Mouse (Mus musculus) megakaryocyte, embryonic 14.5 days (primary cell): ENCODE results near the gene Gm21985. TPM values are rescaled to one million over a fixed set of nuclear protein-coding genes. Genes with fewer than 3 reads are reported as not detected.

Experiments
- H3K27me3 ChIP-seq: replicated peaks from 2 replicates; pipeline ENCODE3; 2012; ENCODE audit warnings: inconsistent platforms
- H3K36me3 ChIP-seq: replicated peaks from 2 replicates; pipeline ENCODE3; 2012; ENCODE audit warnings: low read length, inconsistent platforms, mixed read lengths
- H3K4me1 ChIP-seq: 2 replicates; pipeline ENCODE4 v1.6.1; 2012; ENCODE audit warnings: inconsistent platforms
- H3K4me3 ChIP-seq: replicated peaks from 2 replicates; pipeline ENCODE3; 2012; ENCODE audit warnings: moderate library complexity, mild to moderate bottlenecking, inconsistent platforms
- H3K9me3 ChIP-seq: 2 replicates; pipeline ENCODE4 v1.6.1; 2012; ENCODE audit warnings: inconsistent platforms
- FLI1 ChIP-seq: IDR thresholded peaks from 2 replicates; pipeline ENCODE4 v1.6.1; 2012; ENCODE audit warnings: low read length, inconsistent platforms, mixed read lengths
- GATA1 ChIP-seq: IDR thresholded peaks from 3 replicates; pipeline ENCODE4 v1.6.1; 2012; ENCODE audit warnings: mixed read lengths, low read length, inconsistent platforms, borderline replicate concordance
- polyA plus RNA-seq: library from polyadenylated mRNA; stranded (reverse); fragments of >175 nt; gene quantifications from 2 replicates; pipeline ENCODE4 v1.2.3, GENCODE M21; 2012; ENCODE audit warnings: low replicate concordance; ENCODE audit not compliant: insufficient read depth

Gm21985 gene
- polyA plus RNA-seq, 1 experiment = not detected

GRCm38 (mm10) chr2:112262779-112263295 is 3.3 kb upstream of the Gm21985 start:
- peaks cover 45% of the 10 kb centered on the region for H3K4me1 ChIP-seq
- no peak for TF ChIP-seq FLI1
- TF ChIP-seq GATA1 = no peak

GRCm38 (mm10) chr2:112264364-112264763 is 1.8 kb upstream of the Gm21985 start:
- no peak overlapping the region for H3K4me3 ChIP-seq
- no peak for TF ChIP-seq GATA1
- no peak for TF ChIP-seq FLI1
- peaks cover 49% of the 10 kb centered on the region for H3K4me1 ChIP-seq
- H3K9me3 ChIP-seq = no peaks in the 10 kb centered on the region
- no peaks in the 10 kb centered on the region for H3K27me3 ChIP-seq
- H3K36me3 ChIP-seq = no peaks in the 10 kb centered on the region

More at GRCm38 (mm10) chr2:112262779-112263295, 3.3 kb upstream of the Gm21985 start:
- Histone ChIP-seq H3K4me3 (peak overlapping the region; percentile 94), H3K36me3 (no peaks in the 10 kb centered on the region), H3K27me3 (no peaks in the 10 kb centered on the region), H3K9me3 (no peaks in the 10 kb centered on the region)

GRCm38 (mm10) chr2:112265448-112266241 is 469 bp upstream of the Gm21985 start, which contains the start of gene Slc12a6:
Gene Slc12a6 (plus strand): TSS chr2:112265825.
- no peak for TF ChIP-seq FLI1
- TF ChIP-seq GATA1 = no peak
- peak within 1 kb of the TSS; percentile 99 for H3K4me3 ChIP-seq
- peaks cover 4% of the 10 kb centered on the region for H3K36me3 ChIP-seq
- no peaks in the 10 kb centered on the region for H3K9me3 ChIP-seq
- H3K4me1 ChIP-seq = peaks cover 58% of the 10 kb centered on the region
- H3K27me3 ChIP-seq = no peaks in the 10 kb centered on the region

GRCm38 (mm10) chr2:112266780-112267179 is 666 bp downstream of the Gm21985 start:
- Histone ChIP-seq H3K4me1 (peaks cover 65% of the 10 kb centered on the region), H3K36me3 (peaks cover 12% of the 10 kb centered on the region), H3K4me3 (peak overlapping the region; percentile 99), H3K9me3 (no peaks in the 10 kb centered on the region), H3K27me3 (no peaks in the 10 kb centered on the region)
- TF ChIP-seq FLI1 = no peak
- no peak for TF ChIP-seq GATA1

DNA sequence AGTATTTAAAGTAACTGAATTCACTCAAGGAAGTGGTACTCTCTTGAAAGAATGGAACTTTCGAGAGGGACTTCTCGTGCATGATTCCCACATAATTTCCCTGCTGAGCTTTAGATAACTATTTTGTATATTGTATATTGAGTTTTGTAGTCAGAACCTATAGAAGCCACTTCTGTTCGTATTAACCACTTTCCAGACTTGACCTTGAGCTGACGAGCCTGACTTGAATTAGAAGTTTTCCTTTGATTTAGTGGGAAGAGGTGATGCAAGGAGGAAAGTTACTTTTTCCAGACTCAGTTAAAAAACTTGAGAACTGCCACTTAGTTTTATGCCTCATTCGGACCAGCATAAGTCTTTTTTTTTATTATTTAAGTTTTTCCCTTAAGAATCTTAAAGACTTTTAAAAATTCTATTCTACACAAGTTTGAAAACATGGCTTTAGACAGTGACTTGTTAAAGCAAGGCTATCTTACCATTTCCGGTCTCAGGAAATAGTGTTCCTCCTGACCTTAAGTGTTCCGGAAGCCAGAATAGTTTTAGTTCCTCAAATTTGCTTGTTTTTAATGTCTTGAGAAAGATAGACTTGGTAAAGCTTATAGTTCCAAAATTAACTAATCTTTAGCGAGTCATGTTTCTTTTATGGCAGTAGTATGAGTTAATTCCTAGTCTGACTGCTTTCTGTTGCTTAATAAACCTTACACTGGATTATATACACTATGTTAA is 1.6 kb downstream of the Gm21985 start:
- Histone ChIP-seq H3K4me1 (peaks cover 63% of the 10 kb centered on the region), H3K27me3 (no peaks in the 10 kb centered on the region), H3K36me3 (peaks cover 16% of the 10 kb centered on the region), H3K9me3 (no peaks in the 10 kb centered on the region), H3K4me3 (peak overlapping the region; percentile 99)
- TF ChIP-seq FLI1 = peak; percentile 58; the same call in 1 of the 2 replicates
- no peak for TF ChIP-seq GATA1

- TF ChIP-seq FLI1 (no peak), GATA1 (no peak)
- Histone ChIP-seq H3K4me3 (peak overlapping the region; percentile 72), H3K4me1 (peaks cover 44% of the 10 kb centered on the region)
These were observed 3.9 kb downstream of the Gm21985 start for GRCm38 (mm10) chr2:112270011-112270410.

DNA sequence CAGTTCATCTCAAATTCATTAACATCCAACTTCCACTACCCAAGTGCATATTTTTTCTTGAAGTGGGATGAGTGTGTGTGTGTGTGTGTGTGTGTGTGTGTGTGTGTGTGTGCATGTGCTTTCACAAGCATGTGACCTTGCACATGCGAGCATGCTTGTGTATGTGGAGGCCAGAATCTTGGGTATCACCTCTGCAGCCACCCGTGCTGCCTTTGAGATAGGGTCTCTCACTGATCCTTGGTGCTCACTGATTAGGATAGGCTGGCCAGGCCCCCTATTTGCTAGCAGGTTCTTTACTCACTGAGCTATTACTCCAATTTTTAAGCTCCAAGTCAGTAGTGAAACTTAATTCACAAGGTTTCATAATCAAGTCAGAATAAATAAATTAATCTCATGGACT is 6.8 kb downstream of the Gm21985 start:
- H3K36me3 ChIP-seq = peaks cover 32% of the 10 kb centered on the region
- peaks cover 40% of the 10 kb centered on the region for H3K4me1 ChIP-seq
- TF ChIP-seq FLI1 (no peak), GATA1 (no peak)
- H3K4me3 ChIP-seq = no peak overlapping the region
- no peaks in the 10 kb centered on the region for H3K9me3 ChIP-seq
- no peaks in the 10 kb centered on the region for H3K27me3 ChIP-seq

More at GRCm38 (mm10) chr2:112270011-112270410, 3.9 kb downstream of the Gm21985 start:
- H3K27me3 ChIP-seq = no peaks in the 10 kb centered on the region
- no peaks in the 10 kb centered on the region for H3K9me3 ChIP-seq
- peaks cover 28% of the 10 kb centered on the region for H3K36me3 ChIP-seq

GRCm38 (mm10) chr2:112273474-112273873 is 7.4 kb downstream of the Gm21985 start:
- no peak overlapping the region for H3K4me3 ChIP-seq
- no peak for TF ChIP-seq FLI1
- no peak for TF ChIP-seq GATA1
- H3K27me3 ChIP-seq = no peaks in the 10 kb centered on the region
- H3K9me3 ChIP-seq = no peaks in the 10 kb centered on the region
- peaks cover 37% of the 10 kb centered on the region for H3K4me1 ChIP-seq
- peaks cover 32% of the 10 kb centered on the region for H3K36me3 ChIP-seq

DNA sequence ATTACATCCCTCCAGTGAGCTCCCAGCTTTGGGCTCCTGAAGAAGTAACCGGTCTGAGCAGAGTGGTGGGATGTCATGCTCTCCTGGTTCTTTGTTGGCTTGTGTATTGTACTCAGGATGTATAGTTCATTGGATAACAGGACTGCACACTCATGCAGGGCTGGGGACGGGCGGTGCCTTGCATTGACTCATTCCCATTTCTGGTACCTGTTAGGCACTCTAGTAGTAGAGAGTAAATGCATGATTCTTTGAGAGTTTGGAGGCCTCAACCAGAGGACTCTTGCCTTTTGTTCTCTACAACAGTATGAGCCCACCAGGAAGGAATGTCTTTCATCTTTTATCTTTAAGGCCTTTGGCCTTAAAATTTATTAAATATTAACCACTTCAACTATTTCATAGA is 10.8 kb downstream of the Gm21985 start:
- peaks cover 12% of the 10 kb centered on the region; the same call in 1 of the 2 replicates for H3K4me1 ChIP-seq
- no peaks in the 10 kb centered on the region for H3K27me3 ChIP-seq
- peaks cover 19% of the 10 kb centered on the region for H3K36me3 ChIP-seq
- TF ChIP-seq GATA1 (no peak), FLI1 (no peak)
- H3K9me3 ChIP-seq = no peaks in the 10 kb centered on the region
- H3K4me3 ChIP-seq = no peak overlapping the region
